Mouse (Mus musculus) erythroblast, embryonic 14.5 days (primary cell): ENCODE results near the gene Tmigd1.

Source experiments
- GATA1 ChIP-seq: IDR thresholded peaks from 2 replicates; pipeline ENCODE4 v1.6.1; 2012; ENCODE audit warnings: low read length, inconsistent platforms, mixed read lengths
- TAL1 ChIP-seq: IDR thresholded peaks from 3 replicates; pipeline ENCODE4 v1.6.1; 2012; ENCODE audit warnings: low read length, inconsistent platforms, mixed read lengths

DNA sequence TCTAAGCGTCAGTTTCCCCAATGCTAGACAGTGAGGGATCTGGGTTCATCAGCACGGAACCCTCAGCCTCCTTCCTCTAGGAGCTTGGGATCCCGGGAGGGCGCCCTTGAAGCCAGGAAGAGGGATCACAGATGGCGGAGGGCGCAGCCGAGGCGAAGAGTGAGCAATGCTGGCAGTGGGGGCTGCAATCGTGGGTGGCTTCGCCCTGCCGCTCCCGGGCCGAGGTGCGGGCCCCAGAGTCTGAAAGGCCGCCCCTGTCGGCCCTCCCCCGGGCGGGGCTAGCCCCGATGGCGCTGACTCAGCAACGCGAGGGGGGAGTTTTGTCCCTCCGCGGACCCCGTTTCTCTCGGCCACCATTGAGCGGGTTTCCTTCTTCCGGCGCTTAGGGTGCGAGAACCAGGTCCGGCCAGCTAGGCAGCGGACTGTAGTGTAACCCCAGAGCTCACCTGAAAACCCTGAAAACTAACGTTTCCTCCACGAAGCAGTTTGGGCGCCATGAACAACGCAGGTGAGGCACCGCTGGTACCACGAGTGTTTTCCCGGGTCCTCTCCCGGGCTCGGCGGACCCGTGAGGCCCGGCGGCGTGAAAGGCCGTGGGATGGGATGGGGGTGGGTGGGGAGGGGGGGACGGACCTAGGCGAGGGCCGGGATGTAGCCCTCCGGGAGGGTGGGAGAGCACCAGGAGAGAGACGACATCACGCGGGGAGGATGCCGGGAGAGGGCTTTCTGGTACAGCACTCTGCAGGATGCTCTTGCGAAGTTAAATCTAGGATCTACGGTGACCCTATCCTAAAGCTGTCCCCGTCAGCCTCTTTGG lies 43.6 kb downstream of the Tmigd1 start:
- no peak for TF ChIP-seq GATA1
- TF ChIP-seq TAL1: no peak
